Mouse (Mus musculus) megakaryocyte progenitor cell, adult 5-6 weeks (primary cell): Measurements from ENCODE around the gene Bcar1. TPM values are rescaled to one million over a fixed set of nuclear protein-coding genes. Genes with fewer than 3 reads are reported as not detected.

ENCODE experiments used
- ATAC-seq: replicated peaks from 2 replicates; pipeline ENCODE4 v1.8.0; 2016; ENCODE audit warnings: mild to moderate bottlenecking, moderate TSS enrichment, inconsistent platforms; ENCODE audit not compliant: poor library complexity
- total RNA-seq, 2 experiments: library from RNA; stranded (forward) in 1 of 2; stranded (reverse) in 1 of 2; fragments of 157-497, 149-512 nt in 1 of 2; fragments of 200-1000 nt in 1 of 2; gene quantifications; 2 replicates each; pipeline versions ENCODE4 v1.2.3 to v1.2.4; 2015 to 2017

Gene Bcar1
- total RNA-seq, 2 experiments from 2014 or later, result 0.15 TPM; not detected in 1

- no peak for ATAC-seq
Measured at GRCm38 (mm10) chr8:111770958-111771624, 27.5 kb upstream of the Bcar1 start.

- no peak for ATAC-seq
Measured at GRCm38 (mm10) chr8:111769764-111770428, 26.3 kb upstream of the Bcar1 start.

- no peak for ATAC-seq
Measured at GRCm38 (mm10) chr8:111769296-111769695, 25.7 kb upstream of the Bcar1 start.

DNA sequence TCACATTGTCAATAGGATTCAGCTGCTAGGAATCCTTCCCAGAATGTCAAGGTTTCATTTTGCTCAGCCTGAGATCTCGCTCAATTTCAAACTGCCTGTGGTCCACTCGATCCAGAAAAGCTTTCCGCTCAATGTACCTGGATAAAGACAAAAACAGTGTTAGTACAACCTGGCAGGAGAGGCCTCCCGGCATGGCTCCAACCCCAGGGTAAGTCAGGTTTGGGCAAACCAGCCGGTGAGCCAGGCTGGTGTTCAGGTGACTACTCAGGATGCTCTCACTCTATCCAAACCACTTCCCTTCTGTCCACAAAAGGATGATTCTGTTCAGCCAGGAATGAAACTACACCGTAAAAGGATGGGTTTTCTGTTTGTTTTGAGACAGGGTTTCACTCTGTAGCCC, 25.0 kb upstream of the Bcar1 start:
- no peak for ATAC-seq

DNA sequence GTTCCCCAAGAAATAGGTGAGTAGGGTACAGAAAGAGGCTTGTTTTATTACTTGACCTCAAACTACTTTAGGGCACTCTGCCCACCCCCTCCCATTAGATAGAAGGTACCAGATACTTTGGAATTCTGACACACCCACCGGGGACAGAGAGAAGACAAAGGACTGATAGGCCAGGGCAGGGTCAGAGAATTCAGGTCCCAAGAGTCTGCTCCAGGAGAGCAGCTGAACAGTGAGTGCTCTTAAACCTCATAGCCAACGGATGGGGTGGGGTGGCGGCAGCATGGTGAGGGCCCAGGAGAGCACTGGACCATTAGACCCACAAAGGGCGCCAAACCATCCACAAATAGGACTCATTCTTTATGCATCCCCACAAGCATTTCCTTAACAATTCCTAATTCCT, 22.0 kb upstream of the Bcar1 start:
- ATAC-seq, result no peak

- ATAC-seq, result no peak
Measured at GRCm38 (mm10) chr8:111765096-111765495, 21.5 kb upstream of the Bcar1 start.

- no peak for ATAC-seq
Measured at GRCm38 (mm10) chr8:111760708-111761107, 17.1 kb upstream of the Bcar1 start.

- no peak for ATAC-seq
Measured at GRCm38 (mm10) chr8:111758817-111759216, 15.2 kb upstream of the Bcar1 start.

DNA sequence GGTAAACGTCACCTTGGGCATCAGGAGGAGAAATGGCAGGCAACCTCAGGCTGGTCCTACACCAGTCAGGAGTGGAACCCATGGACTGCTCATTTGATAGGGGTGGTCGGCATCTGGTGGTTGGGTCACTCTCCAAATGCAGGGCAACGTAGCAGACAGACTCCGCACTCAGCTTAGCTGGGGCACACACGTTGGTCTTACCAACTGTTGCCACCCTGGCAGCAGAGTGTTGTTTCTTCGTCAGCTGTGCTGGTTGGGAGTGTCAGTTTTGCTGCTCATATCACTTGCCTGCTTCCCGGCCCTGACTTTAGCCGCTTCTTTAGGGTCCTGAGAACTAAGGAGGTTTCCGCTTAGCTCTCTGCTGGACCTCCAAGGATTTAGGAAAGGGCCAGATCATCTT, 14.0 kb upstream of the Bcar1 start:
- no peak for ATAC-seq

GRCm38 (mm10) chr8:111754736-111755135, 11.1 kb upstream of the Bcar1 start:
- no peak for ATAC-seq

DNA sequence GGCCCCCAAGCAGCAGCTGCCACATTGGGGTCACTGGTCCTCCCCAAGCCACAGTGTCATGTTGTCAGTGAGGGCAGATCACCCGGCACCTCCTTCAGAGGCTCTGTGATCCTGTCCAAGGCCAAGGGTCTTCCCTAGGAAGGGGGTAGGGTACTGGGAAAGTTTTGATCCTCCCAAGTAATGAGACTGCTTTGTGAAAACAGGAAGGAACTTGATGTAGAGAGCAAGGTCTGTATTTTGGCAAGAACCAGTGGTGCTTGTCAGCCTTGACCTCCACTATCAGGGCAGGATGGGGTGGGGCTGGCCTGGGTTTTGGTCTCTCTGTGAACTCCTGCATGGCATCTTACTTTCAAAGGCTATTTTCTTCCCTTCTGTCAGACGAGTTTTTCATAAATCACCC, 10.5 kb upstream of the Bcar1 start:
- ATAC-seq, result no peak

GRCm38 (mm10) chr8:111748766-111749165, 5.2 kb upstream of the Bcar1 start:
- ATAC-seq, result no peak

DNA sequence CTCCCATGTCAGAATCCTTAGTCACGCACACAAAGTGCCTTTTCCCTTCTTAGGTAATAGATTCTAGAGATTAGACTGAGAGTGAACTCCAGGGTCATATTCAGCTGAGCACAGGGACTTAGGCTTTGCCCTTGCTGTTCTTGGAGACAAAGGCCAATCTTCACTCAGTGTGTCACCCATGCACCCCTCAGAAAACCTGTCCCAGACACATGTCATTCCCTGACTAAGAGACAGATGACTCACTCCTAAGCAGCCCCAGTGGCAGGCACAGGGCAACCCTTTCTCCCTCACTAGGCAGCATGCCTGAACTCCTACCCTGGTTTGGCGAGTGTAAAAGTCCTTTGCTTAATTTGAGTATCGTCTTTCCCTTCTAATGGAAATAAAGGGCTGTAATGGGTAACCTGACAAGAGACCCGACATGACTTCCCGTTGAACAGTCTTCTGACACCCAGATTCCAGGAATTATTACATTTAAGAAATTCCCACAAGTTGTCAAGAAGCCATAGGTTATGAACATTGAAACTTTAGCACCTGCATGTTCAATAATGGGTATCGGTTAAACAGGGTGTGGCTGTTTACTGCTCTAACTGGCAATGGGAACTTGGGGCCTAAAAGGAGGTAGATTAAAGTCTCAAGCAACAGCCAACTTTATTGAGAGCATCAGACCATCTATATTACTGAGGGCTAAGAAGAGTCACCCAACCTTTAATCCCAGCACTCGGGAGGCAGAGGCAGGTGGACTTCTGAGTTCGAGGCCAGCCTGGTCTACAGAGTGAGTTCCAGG, 4.4 kb upstream of the Bcar1 start:
- ATAC-seq, result no peak

DNA sequence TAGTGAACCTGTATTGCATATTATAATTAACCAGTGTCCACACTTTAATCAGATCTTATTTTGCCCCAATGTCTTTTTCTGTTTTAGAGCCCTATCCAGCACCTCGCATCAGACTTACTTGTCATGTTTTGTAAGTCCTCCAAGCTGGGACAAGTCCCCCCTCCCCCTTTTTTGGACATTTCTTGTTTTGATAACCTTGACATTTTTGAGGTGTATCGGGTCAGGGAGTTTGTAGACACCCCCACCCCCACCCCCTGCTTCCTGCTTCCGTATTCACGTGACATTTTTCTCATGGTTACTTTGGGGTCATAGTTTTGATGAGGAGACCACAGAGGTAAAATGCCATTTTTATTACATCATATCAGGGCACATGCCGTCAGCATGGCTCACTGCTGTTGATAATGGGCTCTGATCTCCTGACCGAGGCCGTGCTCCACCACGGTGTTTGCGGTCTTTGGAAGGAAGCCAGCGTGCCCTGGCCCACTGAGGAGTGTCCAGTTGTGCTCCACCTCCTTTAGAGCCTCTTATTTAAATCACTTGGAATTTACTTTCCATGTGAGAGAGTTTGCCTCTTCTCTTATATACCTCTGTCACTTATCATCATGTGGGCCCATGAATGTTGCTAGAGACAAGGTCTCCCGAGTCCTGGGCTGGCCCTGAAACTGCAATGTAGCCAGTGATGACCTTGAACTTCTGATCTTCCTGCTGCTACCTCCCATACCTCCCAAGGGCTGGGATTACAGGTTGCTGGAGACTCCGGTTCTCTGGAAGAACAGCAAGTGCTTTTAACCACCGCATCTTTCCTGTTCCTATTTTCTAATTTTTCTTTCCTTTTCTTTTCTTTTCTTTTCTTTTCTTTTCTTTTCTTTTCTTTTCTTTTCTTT, 3.2 kb upstream of the Bcar1 start:
- ATAC-seq, result no peak

DNA sequence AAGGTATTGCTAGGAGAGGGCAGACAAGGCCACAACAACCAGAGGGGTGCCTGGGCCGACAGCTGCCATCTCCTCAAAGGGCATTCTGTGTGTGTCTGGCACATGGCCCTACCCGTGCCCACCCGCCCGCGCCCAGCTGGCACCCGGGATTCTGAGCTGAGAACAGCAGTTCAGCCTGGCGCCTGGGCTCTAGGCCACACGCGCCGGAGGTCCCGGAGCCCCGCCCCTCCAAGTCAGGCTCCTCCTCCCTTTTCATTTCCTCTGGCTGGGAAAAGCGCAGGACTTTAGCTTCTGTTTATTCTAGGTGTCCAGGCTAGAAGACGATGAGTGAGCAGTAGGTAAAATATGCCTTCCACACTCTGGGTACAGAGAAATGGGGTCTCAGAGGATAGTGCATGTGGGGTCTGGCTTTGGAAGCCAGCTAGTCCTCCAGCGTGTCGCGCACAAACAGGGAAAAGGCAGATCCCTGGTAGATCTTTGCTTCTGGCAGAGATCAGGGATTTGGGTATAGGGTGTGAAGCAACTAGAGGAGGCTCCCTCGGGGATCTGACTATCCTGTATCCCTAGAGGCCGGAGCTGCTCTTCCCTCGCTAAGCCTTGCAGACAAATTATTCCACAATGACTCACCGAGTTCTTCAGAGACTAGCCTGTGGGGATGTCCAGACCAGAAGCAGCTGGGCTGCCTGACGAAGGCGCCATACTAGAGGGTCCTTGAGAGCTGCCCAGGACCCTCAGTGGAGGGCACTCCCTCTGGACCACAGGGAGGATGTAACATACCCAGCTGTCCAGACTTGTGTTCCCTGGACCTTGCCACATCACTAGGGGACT, 2.2 kb upstream of the Bcar1 start:
- peak; percentile 56 for ATAC-seq

DNA sequence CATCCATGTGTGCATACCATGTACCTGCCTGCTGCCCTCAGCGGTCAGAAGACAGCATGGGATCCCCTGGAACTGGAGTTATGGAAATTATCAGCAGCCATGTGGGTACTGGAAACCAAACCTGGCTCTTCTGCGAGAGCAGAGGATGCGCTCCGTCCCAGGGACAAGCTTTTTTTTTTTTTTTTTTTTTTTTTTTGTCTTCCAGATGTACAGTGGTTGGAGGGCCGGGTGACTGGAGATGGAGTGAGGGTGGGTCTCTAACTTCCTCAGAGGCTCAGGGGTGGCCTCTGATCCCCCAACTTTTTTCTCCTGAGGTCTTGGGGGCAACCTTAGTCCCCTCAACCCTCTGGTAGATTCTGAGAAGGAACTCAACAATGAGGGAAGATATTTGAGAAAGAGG, 1.5 kb upstream of the Bcar1 start:
- ATAC-seq, result no peak

DNA sequence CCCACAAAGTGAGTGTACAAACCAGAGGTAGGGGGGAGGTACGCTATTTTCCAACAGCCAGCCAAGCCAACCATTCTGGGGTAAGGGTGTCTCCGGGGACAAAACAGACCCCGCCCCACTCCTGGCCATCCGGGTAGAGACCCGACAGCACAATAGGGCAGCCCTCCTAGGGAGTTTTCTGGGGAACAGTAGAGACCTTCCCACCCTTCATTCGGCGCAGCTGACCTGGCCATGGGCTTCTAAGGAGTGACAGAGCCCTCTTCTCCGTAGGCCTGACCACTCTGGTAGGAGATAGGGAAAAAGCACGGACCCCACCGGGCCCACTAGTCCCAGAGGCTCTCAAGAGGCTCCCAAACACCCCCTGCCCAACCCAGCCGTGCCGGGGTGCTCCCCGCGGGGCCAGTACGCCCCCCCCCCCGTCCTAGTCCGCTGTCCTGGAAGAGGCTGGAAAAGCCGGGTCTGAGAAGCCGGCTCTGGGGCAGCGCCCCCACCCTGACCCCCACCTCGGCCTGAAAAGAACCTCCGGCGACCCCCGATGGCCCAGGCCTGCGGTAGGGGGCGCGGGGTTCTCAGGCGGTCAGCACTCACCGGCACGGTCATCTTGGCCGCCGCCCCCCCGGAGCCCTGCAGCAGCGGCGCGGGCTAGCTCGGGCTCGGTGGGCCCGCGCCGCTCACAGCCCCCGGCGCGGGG, 363 bp downstream of the Bcar1 start:
- ATAC-seq, result no peak

DNA sequence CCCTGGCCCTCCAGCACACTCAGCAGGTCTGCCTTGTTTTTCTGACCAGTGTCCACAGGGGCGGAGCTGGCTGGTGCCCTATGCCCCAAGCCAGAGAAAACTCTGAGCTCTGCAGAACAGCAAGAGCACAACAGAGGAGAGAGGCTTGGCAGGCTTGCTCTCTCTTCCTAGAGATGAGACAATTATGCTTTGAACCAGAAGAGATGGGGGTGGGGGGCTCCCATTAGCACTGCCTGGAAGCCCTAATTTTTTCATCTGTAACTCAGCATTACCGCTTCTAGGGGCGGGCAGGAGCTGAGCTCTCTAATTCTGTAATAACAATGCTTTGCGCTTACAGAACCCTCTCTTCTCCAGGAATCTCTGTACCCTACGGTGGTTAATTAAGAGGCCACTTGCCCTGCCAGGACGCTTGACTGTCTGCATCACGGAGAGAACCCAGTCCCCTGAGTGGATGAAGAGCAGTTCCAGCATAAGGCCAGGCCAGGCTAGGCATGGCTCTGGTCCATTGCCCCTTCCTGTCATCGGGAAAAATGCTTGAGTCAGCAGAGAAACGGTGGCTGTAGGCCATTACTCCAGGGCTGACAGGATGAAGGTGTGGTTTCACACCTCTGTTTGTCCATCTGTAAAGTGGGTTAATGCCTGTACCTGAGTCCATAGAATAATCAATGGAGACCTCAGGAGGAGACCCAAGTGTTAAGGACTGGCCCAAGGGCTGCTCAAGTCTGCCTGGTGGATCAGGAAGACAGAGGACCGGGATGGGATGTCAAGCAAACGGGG, 1.2 kb downstream of the Bcar1 start:
- no peak for ATAC-seq

DNA sequence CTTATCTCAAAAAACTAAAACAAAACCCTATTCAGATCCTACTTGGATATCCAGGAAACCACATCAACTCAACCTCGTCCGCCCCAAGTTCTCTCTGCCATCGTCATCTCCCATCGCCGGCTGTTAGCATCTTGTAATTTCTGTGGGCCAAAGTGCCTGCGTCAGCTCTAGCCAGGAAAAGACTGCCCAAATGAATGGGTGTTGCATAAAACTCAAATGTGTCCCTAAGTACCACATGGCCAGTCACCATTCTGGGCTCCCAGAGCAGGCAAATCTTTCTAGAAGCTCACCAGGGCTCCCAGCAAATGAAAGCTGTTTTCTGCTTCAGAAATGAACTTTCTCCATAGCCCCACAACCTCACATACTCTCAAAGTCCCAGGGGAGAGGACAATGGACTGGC, 2.1 kb downstream of the Bcar1 start:
- ATAC-seq, result no peak
